Mouse (Mus musculus): Measurements from ENCODE around the gene Rhoh. TPM values are rescaled to one million over a fixed set of nuclear protein-coding genes. Genes with fewer than 3 reads are reported as not detected.

The Rhoh gene
- polyA plus RNA-seq, 2 experiments, result 0.79 to 1.0 TPM

DNA sequence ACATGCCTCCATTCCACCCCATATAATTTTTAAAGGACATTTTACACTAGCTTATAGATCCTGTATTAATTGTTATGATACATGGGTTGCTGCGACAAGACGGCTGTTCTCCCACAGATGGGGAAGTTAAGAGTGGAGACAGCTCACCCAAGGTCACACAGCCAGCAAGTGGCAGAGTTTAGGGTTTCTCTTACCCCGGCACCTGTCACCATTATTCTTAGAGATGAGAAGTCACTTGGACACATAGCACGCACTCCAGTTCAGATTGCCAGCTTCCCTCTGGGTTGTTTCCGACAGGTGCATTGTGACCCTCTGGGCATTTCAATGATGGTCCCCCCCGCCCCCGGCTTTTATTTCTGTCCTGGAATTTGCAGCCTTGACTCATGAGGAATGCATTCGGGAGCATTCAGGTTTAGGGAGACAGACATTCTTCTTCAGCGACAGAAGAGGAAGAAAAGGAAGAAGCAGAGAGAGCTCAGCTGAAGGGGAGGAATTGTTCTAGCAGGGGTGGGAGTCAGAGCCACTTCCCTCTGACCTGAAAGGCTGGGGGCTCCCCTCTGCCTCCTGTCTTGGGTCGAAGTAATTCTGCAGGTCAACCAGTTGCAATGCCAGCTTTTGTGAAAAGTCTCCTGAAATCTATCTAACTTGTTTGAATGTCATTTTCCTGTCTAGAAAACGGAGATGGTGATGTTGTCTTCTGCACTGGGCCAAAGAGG is 76.2 kb downstream of the Rhoh start:
- no peak overlapping the region for H3K4me3 ChIP-seq (ENCODE audit: insufficient read depth in 1 of 2, low read depth in 2 of 2, low read length in 2 of 2)
- no peaks in the 10 kb centered on the region for H3K4me1 ChIP-seq (replicated peaks; ENCODE audit: control insufficient read depth in 2 of 2, insufficient read depth in 2 of 2, low read length in 1 of 2)
- DNase-seq (ENCODE audit: low read depth in 3 of 3, low spot score in 3 of 3), result no peak
- H3K36me3 ChIP-seq (replicated peaks; ENCODE audit: control insufficient read depth, insufficient read depth, low read depth), result no peaks in the 10 kb centered on the region
- H3K9ac ChIP-seq (replicated peaks), result no peak overlapping the region
- no peaks in the 10 kb centered on the region for H3K9me3 ChIP-seq (ENCODE audit: control insufficient read depth, low read length)
- no peak overlapping the region for H3K27ac ChIP-seq
- WGBS (ENCODE audit: insufficient replicate concordance), result 39% methylated on average over 11 of the region's 11 CpGs
- TF ChIP-seq EP300 (IDR thresholded peaks at IDR 0.05; ENCODE audit: low read depth) (no peak), CTCF (IDR thresholded peaks at IDR 0.05; ENCODE audit: low read depth) (no peak)
- H3K4me2 ChIP-seq (ENCODE audit: low read depth), result no peak overlapping the region
- no peaks in the 10 kb centered on the region for H3K27me3 ChIP-seq (ENCODE audit: control insufficient read depth, insufficient read depth, low read length)
- ATAC-seq (ENCODE audit: insufficient read depth), result no peak

- WGBS (ENCODE audit: insufficient replicate concordance), result 45% methylated on average over 9 of the region's 9 CpGs
These were observed 77.1 kb downstream of the Rhoh start for GRCm38 (mm10) chr5:65937998-65938715.

GRCm38 (mm10) chr5:65941145-65941544 is 80.1 kb downstream of the Rhoh start:
- TF ChIP-seq CTCF (IDR thresholded peaks at IDR 0.05; ENCODE audit: low read depth) (no peak), EP300 (IDR thresholded peaks at IDR 0.05; ENCODE audit: low read depth) (no peak)
- Histone ChIP-seq H3K4me3 (ENCODE audit: insufficient read depth in 1 of 2, low read depth in 2 of 2, low read length in 2 of 2) (no peak overlapping the region), H3K27me3 (ENCODE audit: control insufficient read depth, insufficient read depth, low read length) (no peaks in the 10 kb centered on the region), H3K9me3 (ENCODE audit: control insufficient read depth, low read length) (no peaks in the 10 kb centered on the region), H3K4me1 (replicated peaks; ENCODE audit: control insufficient read depth in 2 of 2, insufficient read depth in 2 of 2, low read length in 1 of 2) (no peaks in the 10 kb centered on the region), H3K4me2 (ENCODE audit: low read depth) (no peak overlapping the region), H3K36me3 (replicated peaks; ENCODE audit: control insufficient read depth, insufficient read depth, low read depth) (no peaks in the 10 kb centered on the region), H3K27ac (no peak overlapping the region), H3K9ac (replicated peaks) (no peak overlapping the region)
- ATAC-seq (ENCODE audit: insufficient read depth), result no peak
- no peak for DNase-seq (ENCODE audit: low read depth in 3 of 3, low spot score in 3 of 3)
- 36% methylated on average over 4 of the region's 4 CpGs for WGBS (ENCODE audit: insufficient replicate concordance)

More at GRCm38 (mm10) chr5:65937998-65938715, 77.1 kb downstream of the Rhoh start:
- Histone ChIP-seq H3K4me2 (ENCODE audit: low read depth) (no peak overlapping the region), H3K9ac (replicated peaks) (no peak overlapping the region), H3K9me3 (ENCODE audit: control insufficient read depth, low read length) (no peaks in the 10 kb centered on the region), H3K4me3 (ENCODE audit: insufficient read depth in 1 of 2, low read depth in 2 of 2, low read length in 2 of 2) (no peak overlapping the region), H3K27me3 (ENCODE audit: control insufficient read depth, insufficient read depth, low read length) (no peaks in the 10 kb centered on the region), H3K4me1 (replicated peaks; ENCODE audit: control insufficient read depth in 2 of 2, insufficient read depth in 2 of 2, low read length in 1 of 2) (no peaks in the 10 kb centered on the region), H3K27ac (no peak overlapping the region), H3K36me3 (replicated peaks; ENCODE audit: control insufficient read depth, insufficient read depth, low read depth) (no peaks in the 10 kb centered on the region)
- ATAC-seq (ENCODE audit: insufficient read depth), result peak; percentile 39; the same call in 1 of the 2 replicates
- peak; percentile 93 for TF ChIP-seq CTCF (IDR thresholded peaks at IDR 0.05; ENCODE audit: low read depth)
- no peak for TF ChIP-seq EP300 (IDR thresholded peaks at IDR 0.05; ENCODE audit: low read depth)
- DNase-seq (ENCODE audit: low read depth in 3 of 3, low spot score in 3 of 3), result peak; percentile 51 to 69 (median 52)

Other genes starting within 250 kb of the Rhoh start
- 24.4 and 31.4 TPM in 2 replicates for gene Pds5a, start 162.9 kb upstream of the Rhoh start, polyA plus RNA-seq (2012; rRNA removed)
- 24.9 and 27.3 TPM in 2 replicates for gene Pds5a, start 162.9 kb upstream of the Rhoh start, polyA plus RNA-seq (2014; fragmentation: Nextera tagmentation; extraction: Ambion mirVana)
- gene N4bp2, start 97.7 kb upstream of the Rhoh start, polyA plus RNA-seq (2012; rRNA removed), result 4.2 and 6.5 TPM in 2 replicates
- gene N4bp2, start 97.7 kb upstream of the Rhoh start, polyA plus RNA-seq (2014; fragmentation: Nextera tagmentation; extraction: Ambion mirVana), result 12.2 and 12.4 TPM in 2 replicates
- not detected in 2 replicates for gene Chrna9, start 73.7 kb downstream of the Rhoh start, polyA plus RNA-seq (2012; rRNA removed)
- gene Chrna9, start 73.7 kb downstream of the Rhoh start, polyA plus RNA-seq (2014; fragmentation: Nextera tagmentation; extraction: Ambion mirVana), result not detected in 2 replicates
- gene 9130230L23Rik, start 143.1 kb downstream of the Rhoh start, polyA plus RNA-seq (2012; rRNA removed), result 0.02 and 0.05 TPM in 2 replicates
- gene 9130230L23Rik, start 143.1 kb downstream of the Rhoh start, polyA plus RNA-seq (2014; fragmentation: Nextera tagmentation; extraction: Ambion mirVana), result not detected in 2 replicates

Measured in liver, embryonic 14.5 days (tissue).